Mouse (Mus musculus) spleen, adult 10 weeks (tissue): ENCODE results near the gene Olfr157. TPM values are rescaled to one million over a fixed set of nuclear protein-coding genes. Genes with fewer than 3 reads are reported as not detected.

Experiments used
- polyA plus RNA-seq: library from polyadenylated mRNA; stranded (reverse); fragments of 350-450 nt; fragmentation: Illumina TruSeq; extraction: RNeasy Lipid Tissue Mini Kit (QIAGEN cat#74804); gene quantifications from one replicate; pipeline ENCODE4 v1.2.3, GENCODE M21; 2015; ENCODE audit warnings: low replicate concordance; ENCODE audit not compliant: insufficient read depth

The Olfr157 gene
- polyA plus RNA-seq, result not detected

DNA sequence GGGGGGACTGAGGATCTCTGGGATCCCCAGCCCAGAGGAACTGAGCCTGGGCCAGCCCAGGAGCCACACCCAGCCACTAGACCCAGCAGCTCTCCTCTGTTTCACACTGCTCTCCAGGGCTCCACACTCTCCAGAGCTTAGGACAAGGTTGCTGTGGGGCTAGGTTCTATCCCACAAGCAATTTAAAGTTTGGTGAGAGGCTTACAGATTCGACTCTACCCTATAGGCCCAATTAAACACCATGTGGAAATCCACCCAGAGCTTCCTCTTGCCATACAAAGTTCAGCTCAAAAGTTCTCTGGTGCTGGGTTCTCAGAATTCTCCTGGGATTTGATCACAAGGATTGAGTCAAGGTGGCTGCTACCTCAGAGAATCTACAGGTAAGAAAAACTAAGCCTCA is at the start of gene Olfr157:
Gene Olfr157 (minus strand): TSS at position 101 of the 400 bp plus-strand sequence.

DNA sequence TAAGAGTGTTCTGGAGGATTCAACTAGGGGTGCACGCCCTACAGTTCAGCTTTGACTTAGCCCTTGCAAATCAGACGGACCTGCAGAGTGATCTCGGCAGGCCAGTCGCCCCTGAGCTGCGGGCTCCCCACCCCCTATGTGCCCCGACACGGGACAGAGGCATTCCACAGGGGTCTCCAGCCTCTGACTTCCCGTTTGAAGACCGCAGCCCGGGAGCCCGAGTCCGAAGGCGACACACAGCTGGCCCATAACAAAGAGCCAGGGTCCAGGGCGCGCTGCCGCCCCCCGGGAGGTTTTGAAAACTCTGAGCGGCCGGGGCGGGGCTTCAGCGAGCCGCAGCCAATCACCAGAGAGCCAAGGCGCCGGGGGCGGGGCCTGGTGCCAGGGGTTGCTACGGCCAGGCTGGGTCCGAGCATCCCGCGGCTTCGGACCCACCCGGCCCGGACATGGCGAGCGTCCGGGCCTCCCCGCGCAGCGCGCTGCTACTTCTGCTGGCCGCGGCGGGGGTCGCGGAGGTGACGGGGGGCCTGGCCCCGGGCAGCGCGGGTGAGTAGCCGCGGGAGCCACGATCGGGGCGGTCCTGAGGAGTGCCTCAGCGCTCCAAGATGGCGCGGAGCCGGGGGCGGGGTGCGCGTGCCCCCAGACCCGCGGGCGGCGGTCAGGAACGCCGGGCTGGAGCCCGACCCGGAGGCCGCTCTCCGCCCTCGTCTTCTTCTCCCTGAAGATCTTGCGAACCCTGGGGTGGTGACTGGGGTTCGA is 35.3 kb upstream of the Olfr157 start, which contains the start of gene Reck:
Gene Reck (plus strand): TSS at position 371 of the 759 bp plus-strand sequence.

DNA sequence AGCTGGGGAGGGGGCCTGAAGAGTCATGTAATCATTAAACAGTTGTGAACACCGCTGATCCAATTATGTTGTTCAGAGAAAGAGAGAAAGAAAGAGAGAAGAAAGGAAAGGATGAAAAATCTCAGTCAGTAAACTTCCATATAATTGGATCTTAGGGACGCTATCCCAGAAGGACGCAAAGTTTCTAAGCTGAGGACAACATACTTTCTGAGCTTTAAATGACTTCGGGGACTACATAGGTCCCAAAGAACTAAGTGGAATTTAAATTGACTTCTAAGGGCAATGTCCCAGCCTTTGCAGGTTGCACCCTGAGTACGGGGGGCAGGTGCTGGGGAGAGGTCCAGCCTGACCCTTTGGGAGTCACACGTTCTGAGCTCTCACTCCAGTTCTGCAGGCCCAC is 11.3 kb upstream of the Olfr157 start, which contains the start of gene Olfr155:
Gene Olfr155 (plus strand): TSS at position 301 of the 400 bp plus-strand sequence.

GRCm38 (mm10) chr4:43823845-43824337 is 16.1 kb downstream of the Olfr157 start, which contains the start of gene Olfr156:
Gene Olfr156, minus strand, starts transcription at chr4:43823895.

Other genes starting within 250 kb of the Olfr157 start
- 10.0 TPM for gene Npr2, start 208.3 kb downstream of the Olfr157 start, polyA plus RNA-seq
- gene Spag8, start 186.6 kb downstream of the Olfr157 start, polyA plus RNA-seq, result not detected
- 23.5 TPM for gene Hint2, start 183.7 kb downstream of the Olfr157 start, polyA plus RNA-seq
- gene Tmem8b, start 171.2 kb downstream of the Olfr157 start, polyA plus RNA-seq, result 2.1 TPM
- gene Fam221b, start 171.1 kb downstream of the Olfr157 start, polyA plus RNA-seq, result 0.07 TPM
- gene Olfr70, start 139.4 kb downstream of the Olfr157 start, polyA plus RNA-seq, result not detected
- not detected for gene Olfr71, start 129.9 kb downstream of the Olfr157 start, polyA plus RNA-seq
- gene Hrct1, start 113.0 kb downstream of the Olfr157 start, polyA plus RNA-seq, result 0.28 TPM
- gene Spaar, start 110.2 kb downstream of the Olfr157 start, polyA plus RNA-seq, result 0.07 TPM
- not detected for gene Olfr159, start 69.2 kb downstream of the Olfr157 start, polyA plus RNA-seq
- not detected for gene Olfr156, start 16.3 kb downstream of the Olfr157 start, polyA plus RNA-seq
- not detected for gene Olfr155, start 11.4 kb upstream of the Olfr157 start, polyA plus RNA-seq
- 8.0 TPM for gene Reck, start 35.3 kb upstream of the Olfr157 start, polyA plus RNA-seq
- gene Glipr2, start 117.2 kb upstream of the Olfr157 start, polyA plus RNA-seq, result 53.7 TPM
- gene Ccin, start 143.3 kb upstream of the Olfr157 start, polyA plus RNA-seq, result not detected
- gene Clta, start 164.3 kb upstream of the Olfr157 start, polyA plus RNA-seq, result 236 TPM
- gene Gne, start 244.0 kb upstream of the Olfr157 start, polyA plus RNA-seq, result 17.2 TPM